Mouse (Mus musculus) bone marrow macrophage, adult 2 months (primary cell): ENCODE results near the gene Gm13290.

Experiments used
- CTCF ChIP-seq: IDR thresholded peaks from 2 replicates; pipeline ENCODE4 v1.5.1; 2012; ENCODE audit warnings: low read depth, mild to moderate bottlenecking, low read length, moderate library complexity
- POLR2A ChIP-seq: IDR thresholded peaks from 2 replicates; pipeline ENCODE4 v1.6.1; 2012; ENCODE audit warnings: mild to moderate bottlenecking, low read depth, low read length, borderline replicate concordance

- TF ChIP-seq CTCF (no peak), POLR2A (no peak)
Measured at GRCm38 (mm10) chr4:88742771-88743371, 30.8 kb upstream of the Gm13290 start.
